Mouse (Mus musculus) limb, embryonic 13.5 days (tissue): ENCODE data around the gene Wdfy1. TPM values are rescaled to one million over a fixed set of nuclear protein-coding genes. Genes with fewer than 3 reads are reported as not detected.

Experiments used
- ATAC-seq: fragments of 200-750 bp; cut with Nextera tagmentation; 2 replicates; pipeline ENCODE4 v1.8.0; 2017; ENCODE audit warnings: low read depth, moderate number of reproducible peaks, moderate TSS enrichment; ENCODE audit not compliant: low FRiP score
- H3K27ac ChIP-seq: fragments of 300-500 bp; sonication (generic); 2 replicates; pipeline ENCODE4 v1.5.1; 2015; ENCODE audit warnings: inconsistent platforms, mild to moderate bottlenecking, moderate library complexity
- H3K27me3 ChIP-seq: fragments of 300-500 bp; sonication (generic); 2 replicates; pipeline ENCODE4 v1.6.1; 2015; ENCODE audit warnings: mild to moderate bottlenecking, inconsistent platforms
- H3K36me3 ChIP-seq: fragments of 300-500 bp; sonication (generic); 2 replicates; pipeline ENCODE4 v1.6.1; 2015; ENCODE audit warnings: inconsistent platforms, mild to moderate bottlenecking, moderate library complexity
- H3K4me1 ChIP-seq: fragments of 300-500 bp; sonication (generic); 2 replicates; pipeline ENCODE4 v1.6.1; 2015; ENCODE audit warnings: inconsistent platforms
- H3K4me2 ChIP-seq: fragments of 300-500 bp; sonication (generic); replicated peaks from 2 replicates; pipeline ENCODE4 v1.6.1; 2015; ENCODE audit warnings: inconsistent platforms, mild to moderate bottlenecking, moderate library complexity
- H3K4me3 ChIP-seq: fragments of 300-500 bp; sonication (generic); 2 replicates; pipeline ENCODE4 v1.5.1; 2015; ENCODE audit warnings: moderate library complexity, mild to moderate bottlenecking, inconsistent platforms
- H3K9ac ChIP-seq: fragments of 300-500 bp; sonication (generic); 2 replicates; pipeline ENCODE4 v1.6.1; 2015; ENCODE audit warnings: mild to moderate bottlenecking, inconsistent platforms
- H3K9me3 ChIP-seq: fragments of 300-500 bp; sonication (generic); 2 replicates; pipeline ENCODE4 v1.6.1; 2016; ENCODE audit warnings: inconsistent platforms
- WGBS: fragments of 180-500 bp; shearing (Covaris S2); methylation state at CpG from one replicate; pipeline ENCODE4 v1.1.7; 2015; 5-methylcytosine and 5-hydroxymethylcytosine counted together
- polyA plus RNA-seq: library from polyadenylated mRNA; unstranded; fragments of >200 nt; fragmentation: Nextera tagmentation; extraction: Ambion mirVana; gene quantifications from 2 replicates; pipeline ENCODE4 v1.2.1, GENCODE M21; 2015

The Wdfy1 gene
- polyA plus RNA-seq, 1 experiment from 2014 or later: 39.1 TPM

DNA sequence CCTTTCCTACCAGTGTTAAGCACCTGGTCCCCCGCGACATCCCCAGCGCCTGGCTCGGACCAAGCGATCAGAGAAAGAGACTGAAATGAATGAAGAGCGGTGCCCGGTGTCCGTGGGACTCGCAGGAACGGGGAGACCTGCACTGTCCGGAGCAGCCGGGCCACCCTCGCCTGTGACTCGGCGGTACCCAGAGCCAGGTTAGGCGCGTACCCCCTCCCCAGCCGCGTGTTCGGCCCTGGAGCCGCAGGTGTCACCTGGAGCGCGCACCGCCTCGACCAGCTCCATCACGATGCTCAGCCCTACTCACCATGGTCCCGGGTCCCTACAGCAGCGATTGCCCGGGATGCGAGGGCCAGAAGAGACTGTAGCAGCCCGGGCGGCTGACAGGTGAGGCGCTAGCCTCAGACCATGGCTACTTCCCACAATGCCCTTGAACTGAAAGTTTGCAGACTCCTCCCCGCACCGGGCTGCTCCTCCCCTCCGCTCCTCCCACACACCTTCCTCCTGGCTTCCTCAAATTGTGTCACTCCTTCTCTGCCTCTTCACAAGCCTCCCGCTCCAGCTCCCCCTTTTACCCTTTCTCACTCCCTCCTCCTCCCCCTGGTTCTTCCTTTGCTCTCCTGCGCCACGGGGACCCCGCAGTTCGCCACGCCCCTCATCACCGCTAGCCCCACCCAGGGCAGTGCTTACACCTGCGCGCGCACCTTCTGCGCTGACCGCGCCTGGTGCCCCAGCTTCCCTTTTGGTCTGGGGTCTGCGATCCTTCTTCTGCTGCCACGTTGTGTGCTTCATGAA lies 104.2 kb downstream of the Wdfy1 start, which contains the start of gene Ap1s3:
Gene Ap1s3 (minus strand): TSS at position 430 of the 795 bp plus-strand sequence.
- Histone ChIP-seq H3K27ac (no peak within 1 kb of the TSS), H3K4me3 (peak within 1 kb of the TSS; percentile 71), H3K27me3 (peaks cover 22% of the 10 kb centered on the region), H3K4me2 (peak within 1 kb of the TSS; percentile 98), H3K9ac (peak within 1 kb of the TSS; percentile 73), H3K9me3 (no peaks in the 10 kb centered on the region), H3K4me1 (peaks cover 2% of the 10 kb centered on the region; the same call in 1 of the 2 replicates), H3K36me3 (no peaks in the 10 kb centered on the region)
- WGBS: 0% methylated on average over 51 of the region's 51 CpGs
- ATAC-seq: peak; percentile 90

GRCm38 (mm10) chr1:79671196-79671542 lies 104.8 kb downstream of the Wdfy1 start:
- WGBS: under 1% methylated on average over 11 of the region's 11 CpGs
- ATAC-seq: no peak
- Histone ChIP-seq H3K36me3 (no peaks in the 10 kb centered on the region), H3K4me2 (peak overlapping the region; percentile 98), H3K4me3 (peak overlapping the region; percentile 71), H3K9me3 (no peaks in the 10 kb centered on the region), H3K27ac (no peak overlapping the region), H3K4me1 (peaks cover 2% of the 10 kb centered on the region; the same call in 1 of the 2 replicates), H3K27me3 (peaks cover 22% of the 10 kb centered on the region), H3K9ac (peak overlapping the region; percentile 73)

- 83% methylated on average over 9 of the region's 9 CpGs for WGBS
- no peak for ATAC-seq
Observed at GRCm38 (mm10) chr1:79669419-79669974, 106.4 kb downstream of the Wdfy1 start.

GRCm38 (mm10) chr1:79664911-79665310 lies 111.0 kb downstream of the Wdfy1 start:
- ATAC-seq: no peak
- H3K27ac ChIP-seq: no peak overlapping the region
- H3K4me1 ChIP-seq: no peaks in the 10 kb centered on the region
- H3K9ac ChIP-seq: no peak overlapping the region
- H3K4me3 ChIP-seq: no peak overlapping the region
- H3K9me3 ChIP-seq: no peaks in the 10 kb centered on the region
- H3K27me3 ChIP-seq: no peaks in the 10 kb centered on the region
- WGBS: 78% methylated on average over 4 of the region's 4 CpGs
- H3K4me2 ChIP-seq: no peak overlapping the region
- no peaks in the 10 kb centered on the region for H3K36me3 ChIP-seq

More at GRCm38 (mm10) chr1:79669419-79669974, 106.4 kb downstream of the Wdfy1 start:
- no peaks in the 10 kb centered on the region for H3K36me3 ChIP-seq
- no peaks in the 10 kb centered on the region for H3K9me3 ChIP-seq
- H3K27me3 ChIP-seq: peaks cover 22% of the 10 kb centered on the region
- no peak overlapping the region for H3K4me2 ChIP-seq
- H3K27ac ChIP-seq: no peak overlapping the region
- no peak overlapping the region for H3K9ac ChIP-seq
- no peak overlapping the region for H3K4me3 ChIP-seq
- peaks cover 2% of the 10 kb centered on the region; the same call in 1 of the 2 replicates for H3K4me1 ChIP-seq

- ATAC-seq: no peak
- WGBS: 87% methylated on average over 7 of the region's 7 CpGs
Observed at GRCm38 (mm10) chr1:79659598-79659997, 116.3 kb downstream of the Wdfy1 start.

DNA sequence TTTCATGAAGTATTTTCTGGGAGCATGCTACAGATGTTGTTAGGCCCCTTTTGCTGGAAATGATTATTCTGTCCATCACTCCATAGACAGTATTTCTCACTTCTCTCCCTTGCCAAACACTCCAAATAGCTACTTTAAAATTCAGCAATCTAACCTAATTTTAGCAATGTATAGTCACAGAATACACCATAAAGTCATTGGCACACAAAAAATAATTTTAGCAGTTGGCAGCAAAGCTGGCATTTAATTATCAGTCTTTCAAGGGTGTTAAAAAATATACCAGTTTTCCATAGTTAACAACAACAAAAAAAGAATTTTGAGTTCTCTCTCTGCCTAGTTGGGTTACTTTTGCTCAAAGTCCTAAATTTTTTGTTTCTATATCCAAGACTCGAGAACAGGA lies 118.5 kb downstream of the Wdfy1 start:
- Histone ChIP-seq H3K4me2 (no peak overlapping the region), H3K36me3 (no peaks in the 10 kb centered on the region), H3K9ac (no peak overlapping the region), H3K27me3 (no peaks in the 10 kb centered on the region), H3K4me1 (peaks cover 20% of the 10 kb centered on the region), H3K9me3 (no peaks in the 10 kb centered on the region), H3K27ac (no peak overlapping the region), H3K4me3 (no peak overlapping the region)
- WGBS: 40% methylated on average over 1 of the region's 1 CpGs
- ATAC-seq: no peak

More at GRCm38 (mm10) chr1:79659598-79659997, 116.3 kb downstream of the Wdfy1 start:
- Histone ChIP-seq H3K4me2 (no peak overlapping the region), H3K9ac (no peak overlapping the region), H3K36me3 (no peaks in the 10 kb centered on the region), H3K4me1 (peaks cover 20% of the 10 kb centered on the region), H3K4me3 (no peak overlapping the region), H3K27me3 (no peaks in the 10 kb centered on the region), H3K9me3 (no peaks in the 10 kb centered on the region), H3K27ac (no peak overlapping the region)

GRCm38 (mm10) chr1:79655819-79656555 lies 120.0 kb downstream of the Wdfy1 start:
- no peaks in the 10 kb centered on the region for H3K36me3 ChIP-seq
- H3K27ac ChIP-seq: peak overlapping the region; percentile 44; the same call in 1 of the 2 replicates
- no peak overlapping the region for H3K4me3 ChIP-seq
- no peak overlapping the region for H3K4me2 ChIP-seq
- ATAC-seq: peak; percentile 75; the same call in 1 of the 2 replicates
- H3K9me3 ChIP-seq: no peaks in the 10 kb centered on the region
- WGBS: 60% methylated on average over 4 of the region's 4 CpGs
- H3K4me1 ChIP-seq: peaks cover 20% of the 10 kb centered on the region
- H3K27me3 ChIP-seq: no peaks in the 10 kb centered on the region
- H3K9ac ChIP-seq: no peak overlapping the region

GRCm38 (mm10) chr1:79654948-79655347 lies 121.0 kb downstream of the Wdfy1 start:
- ATAC-seq: no peak
- no peaks in the 10 kb centered on the region for H3K27me3 ChIP-seq
- 90% methylated on average over 2 of the region's 2 CpGs for WGBS
- no peaks in the 10 kb centered on the region for H3K9me3 ChIP-seq
- H3K36me3 ChIP-seq: no peaks in the 10 kb centered on the region
- H3K27ac ChIP-seq: peak overlapping the region; percentile 44
- H3K4me1 ChIP-seq: peaks cover 20% of the 10 kb centered on the region
- no peak overlapping the region for H3K4me3 ChIP-seq
- H3K9ac ChIP-seq: no peak overlapping the region
- no peak overlapping the region for H3K4me2 ChIP-seq

Other genes starting within 250 kb of the Wdfy1 start
- 0.50 and 0.51 TPM in 2 replicates for gene Ap1s3, start 104.2 kb downstream of the Wdfy1 start, polyA plus RNA-seq
- gene Mrpl44, start 125 bp downstream of the Wdfy1 start, polyA plus RNA-seq: 42.1 and 45.0 TPM in 2 replicates
- gene Serpine2, start 85.0 kb upstream of the Wdfy1 start, polyA plus RNA-seq: 229 and 285 TPM in 2 replicates